Mouse (Mus musculus) thymus, adult 2 months (tissue): ENCODE results near the gene Akap11.

ENCODE experiments used
- CTCF ChIP-seq: fragments of 200-500 bp; IDR thresholded peaks from 2 replicates; pipeline ENCODE4 v1.5.1; 2012; ENCODE audit warnings: mild to moderate bottlenecking, control low read depth, low read length, moderate library complexity, borderline replicate concordance; ENCODE audit not compliant: control insufficient read depth, poor library complexity, insufficient read depth; ENCODE audit errors: extremely low read depth
- POLR2A ChIP-seq: fragments of 200-500 bp; IDR thresholded peaks from 2 replicates; pipeline ENCODE4 v1.6.1; 2012; ENCODE audit warnings: mild to moderate bottlenecking, low read length, control low read depth, moderate library complexity; ENCODE audit not compliant: control insufficient read depth, poor library complexity, insufficient read depth; ENCODE audit errors: extremely low read depth

- TF ChIP-seq CTCF (no peak), POLR2A (no peak)
These were observed 39.3 kb upstream of the Akap11 start for GRCm38 (mm10) chr14:78575899-78576298.
